Mouse (Mus musculus): ENCODE results near the gene Pars2. TPM values are rescaled to one million over a fixed set of nuclear protein-coding genes. Genes with fewer than 3 reads are reported as not detected.
A peak's percentile ranks its signal among the peaks of the same experiment; 100 is the strongest.

Pars2 gene
- 1 to 10 TPM; 6.4 to 8.2 TPM for total RNA-seq (2021)

- peak; percentile 97 to 98 for DNase-seq (ENCODE audit: extremely low spot score in 1 of 2, low spot score in 2 of 2)
- intact Hi-C loops (cut with DNase I): no loop called here
Measured at GRCm38 (mm10) chr4:106650833-106651527, at the start of gene Pars2. Gene Pars2, plus strand, starts transcription at chr4:106651069.

GRCm38 (mm10) chr4:106606639-106607554, 44.0 kb upstream of the Pars2 start:
- intact Hi-C loops (cut with DNase I): no loop called here
- DNase-seq (ENCODE audit: extremely low spot score in 1 of 2, low spot score in 2 of 2): no peak

GRCm38 (mm10) chr4:106607905-106608304, 43.0 kb upstream of the Pars2 start:
- intact Hi-C loops (cut with DNase I): no loop called here

GRCm38 (mm10) chr4:106613105-106613504, 37.8 kb upstream of the Pars2 start:
- intact Hi-C loops (cut with DNase I): loop anchor here (10.0 kb wide), 1 partner anchor 212 kb away; no protein-coding TSS in a partner anchor
- DNase-seq (ENCODE audit: extremely low spot score in 1 of 2, low spot score in 2 of 2): no peak

More at GRCm38 (mm10) chr4:106607905-106608304, 43.0 kb upstream of the Pars2 start:
- DNase-seq (ENCODE audit: extremely low spot score in 1 of 2, low spot score in 2 of 2): no peak

- DNase-seq (ENCODE audit: extremely low spot score in 1 of 2, low spot score in 2 of 2): no peak
- intact Hi-C loops (cut with DNase I): loop anchor here (10.0 kb wide), 1 partner anchor 211 kb away; no protein-coding TSS in a partner anchor
Measured at GRCm38 (mm10) chr4:106613560-106613959, 37.3 kb upstream of the Pars2 start.

- intact Hi-C loops (cut with DNase I): loop anchor here (2.0 to 10.0 kb wide), 2 partner anchors 95 to 211 kb away; no protein-coding TSS in a partner anchor
- DNase-seq (ENCODE audit: extremely low spot score in 1 of 2, low spot score in 2 of 2): peak; percentile 73
Measured at GRCm38 (mm10) chr4:106614180-106614797, 36.6 kb upstream of the Pars2 start.

GRCm38 (mm10) chr4:106614881-106615280, 36.0 kb upstream of the Pars2 start:
- intact Hi-C loops (cut with DNase I): loop anchor here (2.0 to 10.0 kb wide), 2 partner anchors 94 to 210 kb away; no protein-coding TSS in a partner anchor
- no peak for DNase-seq (ENCODE audit: extremely low spot score in 1 of 2, low spot score in 2 of 2)

- no peak for DNase-seq (ENCODE audit: extremely low spot score in 1 of 2, low spot score in 2 of 2)
- intact Hi-C loops (cut with DNase I): loop anchor here (2.0 to 10.0 kb wide), 2 partner anchors 93 to 209 kb away; no protein-coding TSS in a partner anchor
Measured at GRCm38 (mm10) chr4:106615637-106616036, 35.2 kb upstream of the Pars2 start.

- intact Hi-C loops (cut with DNase I): loop anchor here (10.0 kb wide), 1 partner anchor 208 kb away; no protein-coding TSS in a partner anchor
Measured at GRCm38 (mm10) chr4:106617056-106617455, 33.8 kb upstream of the Pars2 start, which contains the start of gene Lexm. Gene Lexm, minus strand, starts transcription at chr4:106617241.

GRCm38 (mm10) chr4:106618898-106619297, 32.0 kb upstream of the Pars2 start:
- DNase-seq (ENCODE audit: extremely low spot score in 1 of 2, low spot score in 2 of 2): no peak

More at GRCm38 (mm10) chr4:106617056-106617455, 33.8 kb upstream of the Pars2 start, which contains the start of gene Lexm:
- DNase-seq (ENCODE audit: extremely low spot score in 1 of 2, low spot score in 2 of 2): peak in 1 of 2 experiments; percentile 67

GRCm38 (mm10) chr4:106621428-106621827, 29.4 kb upstream of the Pars2 start:
- intact Hi-C loops (cut with DNase I): loop anchor here (5.0 kb wide), 1 partner anchor 541 kb away; no protein-coding TSS in a partner anchor
- DNase-seq (ENCODE audit: extremely low spot score in 1 of 2, low spot score in 2 of 2): no peak

More at GRCm38 (mm10) chr4:106618898-106619297, 32.0 kb upstream of the Pars2 start:
- intact Hi-C loops (cut with DNase I): loop anchor here (10.0 kb wide), 1 partner anchor 206 kb away; no protein-coding TSS in a partner anchor

- DNase-seq (ENCODE audit: extremely low spot score in 1 of 2, low spot score in 2 of 2): no peak
- intact Hi-C loops (cut with DNase I): loop anchor here (5.0 kb wide), 1 partner anchor 540 kb away; no protein-coding TSS in a partner anchor
Measured at GRCm38 (mm10) chr4:106622030-106622493, 28.8 kb upstream of the Pars2 start, which contains the start of gene Ttc22. Gene Ttc22, plus strand, starts transcription at chr4:106622432.

- no peak for DNase-seq (ENCODE audit: extremely low spot score in 1 of 2, low spot score in 2 of 2)
- intact Hi-C loops (cut with DNase I): loop anchor here (5.0 kb wide), 1 partner anchor 540 kb away; no protein-coding TSS in a partner anchor
Measured at GRCm38 (mm10) chr4:106622712-106623111, 28.2 kb upstream of the Pars2 start.

- DNase-seq (ENCODE audit: extremely low spot score in 1 of 2, low spot score in 2 of 2): no peak
- intact Hi-C loops (cut with DNase I): loop anchor here (5.0 kb wide), 1 partner anchor 538 kb away; no protein-coding TSS in a partner anchor
Measured at GRCm38 (mm10) chr4:106624271-106624670, 26.6 kb upstream of the Pars2 start.

- intact Hi-C loops (cut with DNase I): no loop called here
- DNase-seq (ENCODE audit: extremely low spot score in 1 of 2, low spot score in 2 of 2): no peak
Measured at GRCm38 (mm10) chr4:106627809-106628208, 23.1 kb upstream of the Pars2 start.

- intact Hi-C loops (cut with DNase I): no loop called here
- no peak for DNase-seq (ENCODE audit: extremely low spot score in 1 of 2, low spot score in 2 of 2)
Measured at GRCm38 (mm10) chr4:106628650-106629360, 22.1 kb upstream of the Pars2 start.

- intact Hi-C loops (cut with DNase I): no loop called here
Measured at GRCm38 (mm10) chr4:106629374-106629773, 21.5 kb upstream of the Pars2 start.

More at GRCm38 (mm10) chr4:106629374-106629773, 21.5 kb upstream of the Pars2 start:
- no peak for DNase-seq (ENCODE audit: extremely low spot score in 1 of 2, low spot score in 2 of 2)

Data from left cerebral cortex, postnatal 10 days (tissue).